Mouse (Mus musculus) adrenal gland, postnatal 25 days (tissue): Measurements from ENCODE around the gene Fam189a2. TPM values are rescaled to one million over a fixed set of nuclear protein-coding genes. Genes with fewer than 3 reads are reported as not detected.

Experiments
- DNase-seq: peaks from one replicate; pipeline ENCODE4 v3.0.0; 2021; ENCODE audit warnings: mixed read lengths
- total RNA-seq: library from RNA; stranded (reverse); gene quantifications from 2 replicates; pipeline ENCODE4 v1.2.3, GENCODE M21; 2021

Fam189a2 gene
- total RNA-seq, 1 experiment from 2014 or later: 7.3 TPM

GRCm38 (mm10) chr19:23971391-23971790 lies 59.4 kb downstream of the Fam189a2 start:
- DNase-seq: peak; percentile 72

GRCm38 (mm10) chr19:23970374-23970773 lies 60.4 kb downstream of the Fam189a2 start:
- DNase-seq: no peak

DNA sequence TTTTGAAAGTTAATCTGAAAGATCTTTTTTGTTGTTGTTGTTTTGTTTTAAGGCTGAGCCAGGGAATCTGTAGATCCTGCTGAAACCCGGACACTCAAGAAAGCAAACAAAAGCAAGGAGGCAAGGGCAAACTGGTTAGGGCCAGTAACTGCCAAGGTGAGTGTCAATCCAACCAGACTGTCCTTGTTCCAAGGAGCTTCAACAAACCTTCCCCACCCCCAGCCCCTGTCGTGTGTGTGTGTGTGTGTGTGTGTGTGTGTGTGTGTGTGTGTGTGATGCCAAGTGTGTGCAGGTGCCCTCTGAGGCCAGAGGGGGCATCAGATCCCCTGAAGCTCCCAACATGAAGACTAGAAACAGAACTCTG lies 62.0 kb downstream of the Fam189a2 start:
- no peak for DNase-seq

DNA sequence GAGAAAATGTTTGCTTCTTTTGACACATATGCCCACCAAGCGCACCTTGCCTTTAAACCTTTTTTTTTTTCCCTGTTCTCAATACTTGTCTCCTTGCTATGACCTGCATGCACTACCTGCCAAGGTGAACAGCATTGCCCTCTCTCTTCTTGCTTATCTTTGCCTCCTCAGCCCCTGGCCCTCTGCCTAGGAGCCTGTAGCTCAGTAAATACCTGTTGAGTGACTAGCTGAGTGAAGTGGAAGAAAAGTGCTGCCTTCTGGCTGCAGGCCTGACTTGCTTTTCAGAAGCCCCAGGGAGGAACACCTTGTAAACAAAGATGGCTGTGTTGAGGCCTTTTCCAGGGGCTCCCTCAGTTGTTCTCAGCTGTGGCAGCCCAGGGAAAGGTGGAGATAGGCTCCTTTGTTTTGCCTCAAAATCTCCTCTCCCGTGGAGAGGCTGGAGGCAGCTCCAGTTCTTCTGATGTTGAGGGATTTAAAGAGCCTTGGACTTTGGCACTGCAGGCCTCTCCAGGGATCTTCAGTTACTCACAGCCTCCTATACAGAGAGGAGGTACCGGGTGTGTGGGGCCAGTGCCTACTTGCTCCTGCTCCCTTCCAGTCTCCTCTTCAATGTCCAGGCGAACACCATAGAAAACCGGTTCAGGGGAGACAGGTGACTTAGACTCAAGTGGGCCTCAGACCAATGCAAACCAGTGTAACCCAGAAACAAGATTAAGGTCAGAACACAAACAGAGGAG lies 62.5 kb downstream of the Fam189a2 start:
- no peak for DNase-seq

DNA sequence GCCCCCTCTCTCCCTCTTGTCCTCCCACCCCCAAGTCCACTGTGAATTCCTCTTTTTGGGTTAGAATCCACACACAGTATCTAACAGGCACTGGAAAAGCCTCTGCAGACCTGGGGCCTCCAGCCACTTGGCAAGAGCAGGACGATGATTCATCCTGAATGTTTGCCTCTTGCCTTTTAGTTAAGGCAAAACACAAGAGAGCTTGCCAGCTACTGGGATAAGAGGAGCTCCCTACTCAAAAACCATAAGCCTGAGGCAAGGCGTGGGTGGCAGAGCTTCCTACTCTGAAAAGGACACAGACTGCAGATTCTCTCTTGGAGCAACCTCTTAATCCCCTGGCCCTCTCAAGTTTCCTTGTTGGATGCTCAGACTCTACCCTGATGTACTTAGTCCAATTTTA lies 63.7 kb downstream of the Fam189a2 start:
- peak; percentile 45 for DNase-seq

- DNase-seq: no peak
Measured at GRCm38 (mm10) chr19:23966376-23966775, 64.4 kb downstream of the Fam189a2 start.

DNA sequence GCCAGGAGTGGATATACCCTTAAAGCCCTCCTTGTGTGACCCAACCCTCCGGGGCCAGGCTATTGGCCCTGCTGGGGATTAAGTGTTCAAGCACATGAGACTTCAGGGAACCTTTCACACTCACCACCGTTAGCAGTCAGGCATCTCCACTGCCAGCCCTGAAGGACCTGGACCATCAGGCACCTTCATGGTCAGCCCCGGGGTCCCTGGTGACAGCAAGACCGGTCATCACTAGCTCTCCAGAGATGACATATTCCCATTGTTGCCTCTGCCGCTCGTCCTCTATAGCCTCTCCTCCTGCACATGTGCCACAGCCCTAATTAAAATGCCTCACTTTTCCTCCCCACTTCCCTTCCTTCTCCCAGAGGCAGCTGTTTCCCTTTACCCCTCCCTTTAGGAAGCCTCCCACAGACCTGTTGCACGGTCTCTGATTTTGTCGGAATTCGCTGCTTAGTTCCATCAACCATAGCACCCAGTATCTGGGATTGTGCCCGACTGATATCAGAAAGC lies 66.4 kb downstream of the Fam189a2 start:
- no peak for DNase-seq

GRCm38 (mm10) chr19:23961516-23961915 lies 69.3 kb downstream of the Fam189a2 start:
- DNase-seq: peak; percentile 75

DNA sequence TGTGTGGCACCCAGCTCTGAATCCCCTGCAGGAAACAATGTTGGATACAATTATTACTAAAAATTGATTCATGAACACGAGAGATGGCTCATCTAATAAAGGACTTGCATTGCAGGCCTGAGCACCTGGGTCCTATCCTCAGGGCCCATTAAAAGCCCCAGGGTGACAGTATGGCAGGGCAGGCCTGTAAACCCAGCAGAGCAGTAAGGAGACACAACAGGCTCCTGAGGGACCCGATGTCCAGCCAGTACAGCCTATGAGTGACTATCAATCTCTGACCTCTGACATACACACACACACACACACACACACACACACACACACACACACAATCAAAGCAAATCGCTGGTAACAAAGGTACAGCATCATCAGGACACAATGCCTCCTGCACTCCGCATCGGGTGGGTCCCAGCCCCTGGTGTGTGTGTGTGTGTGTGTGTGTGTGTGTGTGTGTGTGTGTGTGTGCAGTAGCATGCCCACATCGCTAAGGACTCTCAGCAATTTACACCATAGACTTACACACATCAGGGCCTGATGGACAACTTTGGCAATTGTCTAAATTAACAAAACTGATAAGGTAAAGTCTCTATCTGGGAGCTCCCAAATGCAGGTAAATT lies 69.9 kb downstream of the Fam189a2 start:
- no peak for DNase-seq

- DNase-seq: no peak
Measured at GRCm38 (mm10) chr19:23960275-23960674, 70.5 kb downstream of the Fam189a2 start.

- no peak for DNase-seq
Measured at GRCm38 (mm10) chr19:23959870-23960269, 70.9 kb downstream of the Fam189a2 start.

DNA sequence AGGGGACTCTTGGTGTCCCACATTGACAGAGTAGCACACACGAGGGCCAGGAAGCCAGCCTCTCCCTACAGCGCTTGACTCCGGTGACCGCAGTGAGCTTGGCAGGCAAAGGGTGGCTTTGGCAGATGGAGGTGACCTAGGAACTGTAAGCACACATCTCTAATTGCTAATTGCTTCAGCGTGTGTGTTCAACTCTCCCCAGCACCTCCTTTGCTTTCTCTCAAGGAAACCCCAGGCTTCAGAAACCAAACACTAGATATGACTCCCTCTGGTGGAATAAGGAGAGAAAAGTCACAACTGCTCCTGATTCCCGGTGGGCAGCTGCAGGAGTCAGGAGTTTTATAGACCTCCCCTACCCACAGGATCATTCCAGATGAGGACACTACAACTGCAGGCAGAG lies 71.9 kb downstream of the Fam189a2 start:
- no peak for DNase-seq

DNA sequence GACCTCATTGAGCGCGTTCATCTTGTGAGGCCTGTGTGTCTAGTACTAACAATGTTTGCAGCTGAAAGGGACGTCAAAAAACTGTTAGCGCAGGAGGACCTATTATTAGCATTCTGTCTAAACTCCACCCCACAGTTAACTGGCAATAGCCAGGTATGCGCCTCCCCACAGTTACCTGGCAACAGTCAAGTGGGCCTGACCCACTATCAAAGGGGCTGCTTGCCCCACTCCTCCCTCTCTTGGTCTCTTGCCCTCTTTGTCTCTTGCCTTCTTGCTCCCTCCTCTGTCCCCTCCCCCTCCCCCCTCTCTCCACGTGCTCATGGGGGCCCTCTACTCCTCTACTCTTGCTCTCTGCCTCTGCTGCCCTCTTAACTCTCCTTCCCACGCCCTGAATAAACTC lies 73.3 kb downstream of the Fam189a2 start:
- no peak for DNase-seq

GRCm38 (mm10) chr19:23956299-23956975 lies 74.4 kb downstream of the Fam189a2 start:
- DNase-seq: peak; percentile 19

GRCm38 (mm10) chr19:23955461-23955860 lies 75.4 kb downstream of the Fam189a2 start:
- DNase-seq: no peak

- DNase-seq: no peak
Measured at GRCm38 (mm10) chr19:23948301-23949000, 82.4 kb downstream of the Fam189a2 start.

DNA sequence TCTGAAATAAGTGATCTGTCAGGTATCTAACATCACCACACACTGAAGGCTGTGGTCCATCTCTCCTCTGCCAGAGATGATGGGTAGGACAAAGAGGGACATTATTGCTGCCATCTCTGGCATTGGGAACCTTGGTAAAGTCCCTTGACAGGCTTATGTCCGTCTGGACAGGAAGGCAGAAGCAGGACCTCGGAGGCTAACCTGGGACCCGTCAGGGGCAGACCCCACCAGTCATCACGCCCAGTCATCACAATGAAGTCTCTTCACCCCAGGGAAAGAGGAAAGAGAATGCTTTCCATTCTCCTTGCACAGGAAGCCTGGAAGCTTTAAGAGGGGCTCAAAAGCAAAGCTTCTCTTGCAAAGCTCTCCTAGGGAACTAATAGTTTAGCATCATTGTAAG lies 82.9 kb downstream of the Fam189a2 start:
- no peak for DNase-seq

DNA sequence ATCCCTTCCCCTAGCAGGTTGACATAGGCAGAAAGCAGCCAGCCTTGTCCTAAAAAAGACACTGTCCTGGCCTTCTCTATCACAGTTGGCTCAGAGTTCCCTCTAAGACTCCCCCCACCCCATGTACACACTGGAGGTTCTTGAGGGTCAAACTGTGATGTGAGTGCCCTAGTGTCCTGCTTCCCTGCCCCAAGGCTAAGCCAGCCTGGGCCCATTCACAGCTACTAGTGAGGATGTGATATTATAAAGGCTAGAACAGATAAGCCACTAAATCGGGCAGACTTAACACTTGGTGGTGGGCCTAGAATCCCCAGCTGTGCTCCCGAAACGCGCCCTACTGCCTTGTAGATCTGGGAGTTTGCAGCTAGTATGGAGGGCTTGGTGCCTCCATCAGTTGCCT lies 84.1 kb downstream of the Fam189a2 start:
- no peak for DNase-seq

- no peak for DNase-seq
Measured at GRCm38 (mm10) chr19:23946026-23946685, 84.7 kb downstream of the Fam189a2 start.

- no peak for DNase-seq
Measured at GRCm38 (mm10) chr19:23942886-23943285, 87.9 kb downstream of the Fam189a2 start.

GRCm38 (mm10) chr19:23941422-23941949 lies 89.3 kb downstream of the Fam189a2 start:
- DNase-seq: no peak

DNA sequence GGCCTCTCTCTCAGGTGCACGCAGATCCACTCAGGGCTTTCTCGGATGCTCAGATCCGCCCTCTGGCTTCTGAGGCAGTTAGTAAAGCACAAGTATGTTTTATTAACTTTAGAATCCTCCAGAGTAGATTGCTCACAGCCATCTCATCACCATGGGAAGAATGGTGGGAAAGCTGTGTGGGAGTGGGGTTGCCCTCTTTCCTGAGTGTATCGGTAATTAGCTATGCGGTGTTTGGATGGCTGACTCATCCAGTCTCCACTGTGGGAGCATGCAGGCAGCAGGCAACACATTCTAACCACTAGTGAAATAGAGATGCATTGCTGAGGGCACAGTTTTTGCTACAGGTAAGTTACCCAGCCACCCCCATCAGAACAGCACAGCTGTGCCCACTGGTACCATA lies 100.0 kb downstream of the Fam189a2 start:
- DNase-seq: no peak
